Mouse (Mus musculus) erythroblast, embryonic 14.5 days (primary cell): ENCODE results near the gene Cxadr.

ENCODE experiments used
- GATA1 ChIP-seq: IDR thresholded peaks from 2 replicates; pipeline ENCODE4 v1.6.1; 2012; ENCODE audit warnings: low read length, inconsistent platforms, mixed read lengths
- TAL1 ChIP-seq: IDR thresholded peaks from 3 replicates; pipeline ENCODE4 v1.6.1; 2012; ENCODE audit warnings: low read length, inconsistent platforms, mixed read lengths

DNA sequence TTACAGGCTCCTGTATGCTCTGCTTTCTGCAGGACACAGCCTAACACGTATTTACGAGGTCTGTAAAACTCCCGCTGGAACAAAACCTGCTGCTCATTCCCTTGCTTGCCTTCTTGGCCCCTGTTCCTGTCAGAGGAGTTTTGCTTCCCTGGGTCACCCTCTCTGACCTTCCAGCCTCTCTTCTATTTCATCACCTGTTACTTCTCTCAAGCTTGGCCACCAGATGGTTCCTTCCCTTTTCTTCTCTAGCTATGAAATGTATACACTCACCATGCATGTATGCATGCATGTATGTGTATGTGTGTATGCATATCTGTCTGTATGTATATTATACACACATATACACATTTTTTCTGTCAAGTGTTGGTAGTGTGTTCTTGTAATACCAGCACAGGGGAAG, 39.8 kb upstream of the Cxadr start:
- no peak for TF ChIP-seq TAL1
- TF ChIP-seq GATA1: no peak
